Mouse (Mus musculus): ENCODE results near the gene Prkn. TPM values are rescaled to one million over a fixed set of nuclear protein-coding genes. Genes with fewer than 3 reads are reported as not detected.

The Prkn gene
- total and polyA plus RNA-seq, 3 experiments = 4.5 to 10.6 (median 10.3) TPM

- TF ChIP-seq EP300 (IDR thresholded peaks at IDR 0.05; ENCODE audit: insufficient read depth, low read depth, low read length) = no peak
- TF ChIP-seq POLR2A (IDR thresholded peaks at IDR 0.05; ENCODE audit: insufficient read depth, low read depth, low read length) = no peak
- TF ChIP-seq CTCF (IDR thresholded peaks at IDR 0.05) = no peak
- no peak for DNase-seq
- Histone ChIP-seq H3K27me3 (ENCODE audit: control insufficient read depth, insufficient read depth, low read length) (no peaks in the 10 kb centered on the region), H3K4me1 (ENCODE audit: control insufficient read depth, insufficient read depth, low read length) (no peaks in the 10 kb centered on the region), H3K36me3 (ENCODE audit: control insufficient read depth, insufficient read depth, low read length) (no peaks in the 10 kb centered on the region), H3K79me2 (replicated peaks; ENCODE audit: control insufficient read depth, insufficient read depth, low read length) (no peaks in the 10 kb centered on the region), H3K27ac (no peak overlapping the region), H3K9ac (ENCODE audit: low read depth, low read length) (no peak overlapping the region), H3K4me3 (no peak overlapping the region)
- intact Hi-C loops (cut with DNase I) = no loop called here
- 48% methylated on average over 10 of the region's 10 CpGs for WGBS
These were observed 1109.5 kb downstream of the Prkn start for GRCm38 (mm10) chr17:11949551-11950197.

- Histone ChIP-seq H3K9ac (ENCODE audit: low read depth, low read length) (no peak overlapping the region), H3K27me3 (ENCODE audit: control insufficient read depth, insufficient read depth, low read length) (no peaks in the 10 kb centered on the region), H3K36me3 (ENCODE audit: control insufficient read depth, insufficient read depth, low read length) (no peaks in the 10 kb centered on the region), H3K4me1 (ENCODE audit: control insufficient read depth, insufficient read depth, low read length) (no peaks in the 10 kb centered on the region), H3K27ac (no peak overlapping the region), H3K4me3 (no peak overlapping the region), H3K79me2 (replicated peaks; ENCODE audit: control insufficient read depth, insufficient read depth, low read length) (no peaks in the 10 kb centered on the region)
- TF ChIP-seq POLR2A (IDR thresholded peaks at IDR 0.05; ENCODE audit: insufficient read depth, low read depth, low read length) (no peak), EP300 (IDR thresholded peaks at IDR 0.05; ENCODE audit: insufficient read depth, low read depth, low read length) (no peak), CTCF (IDR thresholded peaks at IDR 0.05) (no peak)
- DNase-seq = no peak
- 52% methylated on average over 8 of the region's 8 CpGs for WGBS
- intact Hi-C loops (cut with DNase I) = no loop called here
These were observed 1110.0 kb downstream of the Prkn start for GRCm38 (mm10) chr17:11950198-11950594.

GRCm38 (mm10) chr17:11955317-11955716 is 1115.1 kb downstream of the Prkn start:
- Histone ChIP-seq H3K4me1 (ENCODE audit: control insufficient read depth, insufficient read depth, low read length) (no peaks in the 10 kb centered on the region), H3K36me3 (ENCODE audit: control insufficient read depth, insufficient read depth, low read length) (no peaks in the 10 kb centered on the region), H3K79me2 (replicated peaks; ENCODE audit: control insufficient read depth, insufficient read depth, low read length) (no peaks in the 10 kb centered on the region), H3K27me3 (ENCODE audit: control insufficient read depth, insufficient read depth, low read length) (no peaks in the 10 kb centered on the region), H3K9ac (ENCODE audit: low read depth, low read length) (no peak overlapping the region), H3K4me3 (no peak overlapping the region), H3K27ac (no peak overlapping the region)
- WGBS = 77% methylated on average over 6 of the region's 6 CpGs
- intact Hi-C loops (cut with DNase I) = no loop called here
- no peak for DNase-seq
- TF ChIP-seq POLR2A (IDR thresholded peaks at IDR 0.05; ENCODE audit: insufficient read depth, low read depth, low read length) = no peak
- no peak for TF ChIP-seq EP300 (IDR thresholded peaks at IDR 0.05; ENCODE audit: insufficient read depth, low read depth, low read length)
- TF ChIP-seq CTCF (IDR thresholded peaks at IDR 0.05) = no peak

- no peak overlapping the region for H3K4me3 ChIP-seq
- TF ChIP-seq EP300 (IDR thresholded peaks at IDR 0.05; ENCODE audit: insufficient read depth, low read depth, low read length) = no peak
- TF ChIP-seq POLR2A (IDR thresholded peaks at IDR 0.05; ENCODE audit: insufficient read depth, low read depth, low read length) = no peak
- no peak for TF ChIP-seq CTCF (IDR thresholded peaks at IDR 0.05)
- H3K36me3 ChIP-seq (ENCODE audit: control insufficient read depth, insufficient read depth, low read length) = no peaks in the 10 kb centered on the region
- H3K27me3 ChIP-seq (ENCODE audit: control insufficient read depth, insufficient read depth, low read length) = no peaks in the 10 kb centered on the region
- WGBS = 71% methylated on average over 8 of the region's 8 CpGs
- no peak for DNase-seq
- no peaks in the 10 kb centered on the region for H3K79me2 ChIP-seq (replicated peaks; ENCODE audit: control insufficient read depth, insufficient read depth, low read length)
- intact Hi-C loops (cut with DNase I) = no loop called here
- H3K4me1 ChIP-seq (ENCODE audit: control insufficient read depth, insufficient read depth, low read length) = no peaks in the 10 kb centered on the region
- H3K9ac ChIP-seq (ENCODE audit: low read depth, low read length) = no peak overlapping the region
- no peak overlapping the region for H3K27ac ChIP-seq
These were observed 1120.3 kb downstream of the Prkn start for GRCm38 (mm10) chr17:11960492-11960891.

GRCm38 (mm10) chr17:11962808-11963207 is 1122.6 kb downstream of the Prkn start:
- Histone ChIP-seq H3K27me3 (ENCODE audit: control insufficient read depth, insufficient read depth, low read length) (no peaks in the 10 kb centered on the region), H3K9ac (ENCODE audit: low read depth, low read length) (no peak overlapping the region), H3K79me2 (replicated peaks; ENCODE audit: control insufficient read depth, insufficient read depth, low read length) (no peaks in the 10 kb centered on the region), H3K4me3 (no peak overlapping the region), H3K36me3 (ENCODE audit: control insufficient read depth, insufficient read depth, low read length) (no peaks in the 10 kb centered on the region), H3K27ac (no peak overlapping the region), H3K4me1 (ENCODE audit: control insufficient read depth, insufficient read depth, low read length) (no peaks in the 10 kb centered on the region)
- TF ChIP-seq CTCF (IDR thresholded peaks at IDR 0.05) (no peak), EP300 (IDR thresholded peaks at IDR 0.05; ENCODE audit: insufficient read depth, low read depth, low read length) (no peak), POLR2A (IDR thresholded peaks at IDR 0.05; ENCODE audit: insufficient read depth, low read depth, low read length) (no peak)
- WGBS = 55% methylated on average over 11 of the region's 11 CpGs
- DNase-seq = no peak
- intact Hi-C loops (cut with DNase I) = no loop called here

- Histone ChIP-seq H3K4me1 (ENCODE audit: control insufficient read depth, insufficient read depth, low read length) (no peaks in the 10 kb centered on the region), H3K79me2 (replicated peaks; ENCODE audit: control insufficient read depth, insufficient read depth, low read length) (no peaks in the 10 kb centered on the region), H3K27ac (no peak overlapping the region), H3K9ac (ENCODE audit: low read depth, low read length) (no peak overlapping the region), H3K27me3 (ENCODE audit: control insufficient read depth, insufficient read depth, low read length) (no peaks in the 10 kb centered on the region), H3K36me3 (ENCODE audit: control insufficient read depth, insufficient read depth, low read length) (no peaks in the 10 kb centered on the region), H3K4me3 (no peak overlapping the region)
- WGBS = 25% methylated on average over 1 of the region's 1 CpGs
- intact Hi-C loops (cut with DNase I) = loop anchor here (10.0 kb wide), 1 partner anchor 1645 kb away; no protein-coding TSS in a partner anchor
- TF ChIP-seq EP300 (IDR thresholded peaks at IDR 0.05; ENCODE audit: insufficient read depth, low read depth, low read length) = no peak
- no peak for TF ChIP-seq POLR2A (IDR thresholded peaks at IDR 0.05; ENCODE audit: insufficient read depth, low read depth, low read length)
- no peak for TF ChIP-seq CTCF (IDR thresholded peaks at IDR 0.05)
- no peak for DNase-seq
These were observed 1130.0 kb downstream of the Prkn start for GRCm38 (mm10) chr17:11970160-11970559.
